Mouse (Mus musculus): ENCODE measurements around the gene Rhd. TPM values are rescaled to one million over a fixed set of nuclear protein-coding genes. Genes with fewer than 3 reads are reported as not detected.
A peak's percentile ranks its signal among the peaks of the same experiment; 100 is the strongest.

Gene Rhd
- polyA plus RNA-seq, 1 experiment from 2014 or later: 587 TPM

- 45% methylated on average over 5 of the region's 5 CpGs for WGBS (ENCODE audit: insufficient replicate concordance)
- Histone ChIP-seq H3K4me2 (no peak overlapping the region; the same call in 1 of the 2 replicates), H3K27me3 (0 out of 2 replicates have a peak, but pooled peaks cover 18% of the 10 kb centered on the region), H3K9me3 (replicated peaks) (no peaks in the 10 kb centered on the region), H3K4me1 (replicated peaks) (peaks cover 50% of the 10 kb centered on the region), H3K9ac (no peak overlapping the region), H3K36me3 (replicated peaks) (no peaks in the 10 kb centered on the region), H3K4me3 (replicated peaks) (no peak overlapping the region), H3K27ac (replicated peaks) (no peak overlapping the region)
- ATAC-seq (ENCODE audit: insufficient read depth): no peak
Measured at GRCm38 (mm10) chr4:134856056-134856455, 8.3 kb upstream of the Rhd start.

- Histone ChIP-seq H3K4me1 (replicated peaks) (peaks cover 46% of the 10 kb centered on the region), H3K9me3 (replicated peaks) (no peaks in the 10 kb centered on the region), H3K4me2 (no peak overlapping the region; the same call in 1 of the 2 replicates), H3K4me3 (replicated peaks) (no peak overlapping the region), H3K27ac (replicated peaks) (no peak overlapping the region), H3K27me3 (0 out of 2 replicates have a peak, but pooled peaks cover 18% of the 10 kb centered on the region), H3K36me3 (replicated peaks) (no peaks in the 10 kb centered on the region), H3K9ac (no peak overlapping the region)
- WGBS (ENCODE audit: insufficient replicate concordance): 37% methylated on average over 5 of the region's 5 CpGs
- no peak for ATAC-seq (ENCODE audit: insufficient read depth)
Measured at GRCm38 (mm10) chr4:134856501-134856900, 7.8 kb upstream of the Rhd start.

- H3K9ac ChIP-seq: no peak overlapping the region
- 0 out of 2 replicates have a peak, but pooled peaks cover 18% of the 10 kb centered on the region for H3K27me3 ChIP-seq
- H3K4me1 ChIP-seq (replicated peaks): peaks cover 59% of the 10 kb centered on the region
- no peak overlapping the region for H3K4me2 ChIP-seq
- no peaks in the 10 kb centered on the region for H3K9me3 ChIP-seq (replicated peaks)
- no peaks in the 10 kb centered on the region for H3K36me3 ChIP-seq (replicated peaks)
- WGBS (ENCODE audit: insufficient replicate concordance): 79% methylated on average over 4 of the region's 4 CpGs
- no peak for ATAC-seq (ENCODE audit: insufficient read depth)
- no peak overlapping the region for H3K27ac ChIP-seq (replicated peaks)
- H3K4me3 ChIP-seq (replicated peaks): no peak overlapping the region
Measured at GRCm38 (mm10) chr4:134858494-134858893, 5.8 kb upstream of the Rhd start.

GRCm38 (mm10) chr4:134861884-134862283 lies 2.5 kb upstream of the Rhd start:
- H3K4me3 ChIP-seq (replicated peaks): no peak overlapping the region
- H3K27ac ChIP-seq (replicated peaks): peak overlapping the region; percentile 99
- peaks cover 12% of the 10 kb centered on the region for H3K36me3 ChIP-seq (replicated peaks)
- no peak for ATAC-seq (ENCODE audit: insufficient read depth)
- H3K27me3 ChIP-seq: 0 out of 2 replicates have a peak, but pooled peaks cover 1% of the 10 kb centered on the region
- no peak overlapping the region for H3K9ac ChIP-seq
- peaks cover 37% of the 10 kb centered on the region for H3K4me1 ChIP-seq (replicated peaks)
- no peak overlapping the region for H3K4me2 ChIP-seq
- 69% methylated on average over 6 of the region's 6 CpGs for WGBS (ENCODE audit: insufficient replicate concordance)
- no peaks in the 10 kb centered on the region for H3K9me3 ChIP-seq (replicated peaks)

- 40% methylated on average over 7 of the region's 7 CpGs for WGBS (ENCODE audit: insufficient replicate concordance)
- Histone ChIP-seq H3K4me1 (replicated peaks) (peaks cover 46% of the 10 kb centered on the region), H3K4me3 (replicated peaks) (peak overlapping the region; percentile 78), H3K9me3 (replicated peaks) (no peaks in the 10 kb centered on the region), H3K9ac (peak overlapping the region; percentile 61), H3K36me3 (replicated peaks) (peaks cover 22% of the 10 kb centered on the region), H3K4me2 (peak overlapping the region; percentile 87), H3K27me3 (no peaks in the 10 kb centered on the region), H3K27ac (replicated peaks) (peak overlapping the region; percentile 99)
- ATAC-seq (ENCODE audit: insufficient read depth): no peak
Measured at GRCm38 (mm10) chr4:134862996-134863395, 1.3 kb upstream of the Rhd start.

- Histone ChIP-seq H3K9ac (peak overlapping the region; percentile 95), H3K27me3 (no peaks in the 10 kb centered on the region), H3K4me2 (peak overlapping the region; percentile 87), H3K4me3 (replicated peaks) (peak overlapping the region; percentile 78), H3K9me3 (replicated peaks) (no peaks in the 10 kb centered on the region), H3K27ac (replicated peaks) (peak overlapping the region; percentile 99), H3K4me1 (replicated peaks) (peaks cover 58% of the 10 kb centered on the region), H3K36me3 (replicated peaks) (peaks cover 32% of the 10 kb centered on the region)
- peak; percentile 71 for ATAC-seq (ENCODE audit: insufficient read depth)
- 26% methylated on average over 6 of the region's 6 CpGs for WGBS (ENCODE audit: insufficient replicate concordance)
Measured at GRCm38 (mm10) chr4:134865340-134865739, 1.0 kb downstream of the Rhd start.

- H3K27me3 ChIP-seq: no peaks in the 10 kb centered on the region
- peak overlapping the region; percentile 87 for H3K4me2 ChIP-seq
- H3K4me1 ChIP-seq (replicated peaks): peaks cover 58% of the 10 kb centered on the region
- H3K9ac ChIP-seq: peak overlapping the region; percentile 95
- peaks cover 37% of the 10 kb centered on the region for H3K36me3 ChIP-seq (replicated peaks)
- peak overlapping the region; percentile 99 for H3K27ac ChIP-seq (replicated peaks)
- ATAC-seq (ENCODE audit: insufficient read depth): 0 out of 2 replicates have a peak, but pooled peaks have one; percentile 9
- WGBS (ENCODE audit: insufficient replicate concordance): 24% methylated on average over 5 of the region's 5 CpGs
- H3K9me3 ChIP-seq (replicated peaks): no peaks in the 10 kb centered on the region
- peak overlapping the region; percentile 78 for H3K4me3 ChIP-seq (replicated peaks)
Measured at GRCm38 (mm10) chr4:134865789-134866188, 1.5 kb downstream of the Rhd start.

- Histone ChIP-seq H3K27me3 (no peaks in the 10 kb centered on the region), H3K4me2 (peak overlapping the region; percentile 87), H3K4me3 (replicated peaks) (peak overlapping the region; percentile 78), H3K9ac (peak overlapping the region; percentile 74), H3K4me1 (replicated peaks) (peaks cover 60% of the 10 kb centered on the region), H3K27ac (replicated peaks) (peak overlapping the region; percentile 99), H3K9me3 (replicated peaks) (no peaks in the 10 kb centered on the region), H3K36me3 (replicated peaks) (peaks cover 48% of the 10 kb centered on the region)
- no peak for ATAC-seq (ENCODE audit: insufficient read depth)
- 78% methylated on average over 8 of the region's 8 CpGs for WGBS (ENCODE audit: insufficient replicate concordance)
Measured at GRCm38 (mm10) chr4:134867213-134867612, 2.9 kb downstream of the Rhd start.

- H3K4me2 ChIP-seq: peak overlapping the region; percentile 87
- no peaks in the 10 kb centered on the region for H3K27me3 ChIP-seq
- WGBS (ENCODE audit: insufficient replicate concordance): 63% methylated on average over 8 of the region's 8 CpGs
- peaks cover 59% of the 10 kb centered on the region for H3K4me1 ChIP-seq (replicated peaks)
- H3K36me3 ChIP-seq (replicated peaks): peaks cover 52% of the 10 kb centered on the region
- no peak for ATAC-seq (ENCODE audit: insufficient read depth)
- peak overlapping the region; percentile 74 for H3K9ac ChIP-seq
- no peaks in the 10 kb centered on the region for H3K9me3 ChIP-seq (replicated peaks)
- H3K27ac ChIP-seq (replicated peaks): peak overlapping the region; percentile 99
- peak overlapping the region; percentile 78 for H3K4me3 ChIP-seq (replicated peaks)
Measured at GRCm38 (mm10) chr4:134867661-134868060, 3.3 kb downstream of the Rhd start.

- H3K36me3 ChIP-seq (replicated peaks): peaks cover 55% of the 10 kb centered on the region
- peak overlapping the region; percentile 87 for H3K4me2 ChIP-seq
- no peak for ATAC-seq (ENCODE audit: insufficient read depth)
- H3K9me3 ChIP-seq (replicated peaks): no peaks in the 10 kb centered on the region
- H3K27me3 ChIP-seq: no peaks in the 10 kb centered on the region
- H3K9ac ChIP-seq: peak overlapping the region; percentile 74
- H3K4me1 ChIP-seq (replicated peaks): peaks cover 58% of the 10 kb centered on the region
- WGBS (ENCODE audit: insufficient replicate concordance): 63% methylated on average over 10 of the region's 10 CpGs
- H3K27ac ChIP-seq (replicated peaks): peak overlapping the region; percentile 99
- peak overlapping the region; percentile 78 for H3K4me3 ChIP-seq (replicated peaks)
Measured at GRCm38 (mm10) chr4:134868065-134868464, 3.7 kb downstream of the Rhd start.

GRCm38 (mm10) chr4:134868490-134868889 lies 4.2 kb downstream of the Rhd start:
- H3K27me3 ChIP-seq: no peaks in the 10 kb centered on the region
- peaks cover 59% of the 10 kb centered on the region for H3K4me1 ChIP-seq (replicated peaks)
- H3K9me3 ChIP-seq (replicated peaks): no peaks in the 10 kb centered on the region
- H3K9ac ChIP-seq: peak overlapping the region; percentile 74
- peak overlapping the region; percentile 87 for H3K4me2 ChIP-seq
- peak overlapping the region; percentile 99 for H3K27ac ChIP-seq (replicated peaks)
- 18% methylated on average over 9 of the region's 9 CpGs for WGBS (ENCODE audit: insufficient replicate concordance)
- peaks cover 60% of the 10 kb centered on the region for H3K36me3 ChIP-seq (replicated peaks)
- ATAC-seq (ENCODE audit: insufficient read depth): peak; percentile 3; the same call in 1 of the 2 replicates
- H3K4me3 ChIP-seq (replicated peaks): peak overlapping the region; percentile 78
